Mouse (Mus musculus) gastrocnemius, postnatal 4 days (tissue): Measurements from ENCODE around the gene Exoc6. TPM values are rescaled to one million over a fixed set of nuclear protein-coding genes. Genes with fewer than 3 reads are reported as not detected.
"Not testable (repeated sequence)": the region's sequence is repeated elsewhere in the genome, so short reads cannot be mapped to it uniquely, and the experiment has no call there.

Source experiments
- DNase-seq, 2 experiments: peaks; one replicate each; pipeline ENCODE4 v3.0.0; 2021 to 2022; ENCODE audit warnings: low spot score in 2 of 2, mixed read lengths in 2 of 2
- total RNA-seq, 2 experiments: library from RNA; stranded (reverse); gene quantifications; 2 replicates each; pipeline ENCODE4 v1.2.3; 2021

Exoc6 gene
- total RNA-seq, 2 experiments from 2014 or later: 40.5 to 48.2 TPM

GRCm38 (mm10) chr19:37536426-37536825, 13.8 kb upstream of the Exoc6 start:
- DNase-seq: no peak

DNA sequence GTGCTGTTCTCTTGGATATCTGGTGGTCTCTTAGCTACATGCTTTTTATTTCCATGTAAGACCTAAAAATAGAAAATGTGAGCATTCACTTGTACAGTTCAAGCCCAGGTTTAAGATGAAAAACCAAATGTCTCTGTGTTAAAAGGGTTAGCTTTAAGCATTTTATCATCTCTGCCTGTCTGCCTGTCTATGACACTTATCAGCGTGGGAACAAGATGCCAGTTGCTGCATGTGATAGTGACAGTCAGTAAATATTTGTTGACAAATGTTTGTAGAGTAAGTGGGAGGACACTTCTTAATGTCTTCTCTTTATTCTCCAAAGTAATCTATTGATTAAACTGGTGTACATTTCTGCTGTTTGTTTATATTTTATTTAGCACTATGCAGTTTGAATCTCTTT, 12.5 kb upstream of the Exoc6 start:
- DNase-seq: no peak

GRCm38 (mm10) chr19:37540201-37540600, 10.0 kb upstream of the Exoc6 start:
- no peak for DNase-seq

GRCm38 (mm10) chr19:37543537-37544326, 6.5 kb upstream of the Exoc6 start:
- DNase-seq: no peak

DNA sequence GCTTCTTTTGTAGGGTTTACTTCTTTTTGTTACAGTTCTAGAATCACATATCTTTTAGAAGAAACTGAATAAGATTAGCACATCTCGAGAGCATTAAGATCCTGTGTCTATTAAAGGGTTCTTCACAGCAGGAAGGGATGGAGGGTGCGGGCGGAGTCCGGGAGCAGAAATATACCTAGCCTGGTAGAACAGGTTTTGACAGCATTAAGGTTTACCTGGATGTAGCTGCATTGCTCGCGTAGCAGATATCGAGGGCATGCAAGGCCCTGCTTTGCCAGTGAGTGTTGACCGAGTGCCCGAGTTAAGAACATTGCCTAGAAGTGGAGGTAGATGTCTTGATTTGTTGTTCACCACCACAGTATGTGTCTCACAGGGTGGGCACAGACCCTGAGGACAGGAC, 5.7 kb upstream of the Exoc6 start:
- DNase-seq: no peak

DNA sequence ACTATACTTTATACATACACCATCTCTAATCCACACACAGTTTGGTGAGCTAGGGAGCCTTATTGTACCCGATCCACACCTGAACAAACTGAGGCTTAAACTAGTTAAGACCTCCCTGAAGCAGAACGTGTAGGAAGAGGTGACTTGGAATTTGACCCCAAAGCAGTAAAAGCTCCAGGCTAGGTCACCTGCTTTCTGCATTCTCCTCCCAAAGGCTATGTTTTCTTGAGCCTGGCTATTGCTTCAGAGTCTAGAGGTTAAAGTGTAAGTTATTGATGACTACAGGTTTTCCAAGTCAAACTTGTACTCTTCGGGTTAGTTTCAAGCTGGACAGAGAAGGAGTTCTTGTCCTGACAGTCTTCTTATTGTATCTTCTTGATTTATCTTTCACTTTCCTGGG, 5.0 kb upstream of the Exoc6 start:
- DNase-seq: no peak

GRCm38 (mm10) chr19:37545725-37546124, 4.5 kb upstream of the Exoc6 start:
- no peak for DNase-seq

DNA sequence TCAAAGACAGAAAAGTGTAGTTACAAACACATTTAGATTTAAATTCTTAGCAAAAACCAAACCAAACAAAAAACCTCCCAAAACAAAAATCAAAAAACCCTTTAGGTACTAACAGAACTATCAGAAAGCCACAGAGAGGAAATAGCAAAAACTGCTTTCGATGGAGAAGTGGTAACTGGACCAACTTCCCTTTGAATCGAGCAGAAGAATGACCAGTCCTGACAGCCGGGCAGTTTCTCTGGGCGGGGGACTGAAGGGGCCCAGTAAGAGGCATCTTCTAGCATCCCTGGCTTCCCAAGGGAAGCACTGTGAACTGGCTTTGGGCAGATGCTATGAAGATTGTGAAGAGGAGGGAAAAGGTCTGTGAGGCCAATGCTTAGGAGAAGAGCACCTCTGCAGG, 3.4 kb upstream of the Exoc6 start:
- DNase-seq: no peak

GRCm38 (mm10) chr19:37551040-37551566, 885 bp downstream of the Exoc6 start:
- no peak for DNase-seq

DNA sequence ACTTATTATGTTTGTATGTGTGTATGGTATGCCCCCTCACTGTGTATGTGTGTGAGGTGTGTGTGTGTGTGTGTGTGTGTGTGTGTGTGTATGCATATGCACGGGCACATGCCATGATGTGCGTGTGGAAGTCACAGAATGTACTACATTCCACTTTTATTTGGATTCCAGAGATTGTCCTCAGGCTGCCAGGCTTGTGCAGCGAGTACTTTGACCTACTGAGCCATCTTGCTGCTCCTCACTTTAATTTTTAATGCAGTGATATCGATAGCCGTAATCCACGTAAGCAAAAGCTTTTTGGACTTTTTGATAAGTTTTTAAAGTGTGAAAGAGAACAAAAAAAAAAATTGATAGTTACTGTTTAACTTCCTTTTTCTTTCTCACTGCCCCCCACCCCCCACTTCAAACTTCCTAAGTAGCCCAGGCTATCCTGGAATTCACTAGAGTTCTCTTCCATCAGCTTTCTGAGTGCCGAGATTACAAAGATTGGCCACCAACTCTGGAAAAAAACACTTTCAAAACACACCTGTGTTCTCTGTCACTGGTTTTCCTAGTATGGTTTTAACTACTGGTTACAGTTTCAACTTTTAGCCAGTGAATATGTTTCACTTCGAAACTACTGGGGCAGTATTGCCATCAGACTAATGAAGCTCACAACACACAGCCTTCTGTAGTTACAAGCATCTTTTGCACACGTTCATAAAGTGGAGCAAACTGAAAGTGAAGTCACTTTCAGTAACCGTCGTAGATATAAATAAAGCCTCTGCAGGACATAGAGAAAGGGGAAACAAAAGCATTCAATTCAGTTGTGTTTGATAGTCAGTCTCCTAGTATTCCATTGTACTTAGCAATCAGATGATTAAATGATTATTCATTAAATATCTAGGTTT, 3.4 kb downstream of the Exoc6 start:
- DNase-seq: no peak

- DNase-seq: not testable (repeated sequence)
Measured at GRCm38 (mm10) chr19:37554266-37554650, 4.0 kb downstream of the Exoc6 start.

- no peak for DNase-seq
Measured at GRCm38 (mm10) chr19:37555863-37556566, 5.8 kb downstream of the Exoc6 start.

- DNase-seq: no peak
Measured at GRCm38 (mm10) chr19:37557898-37558297, 7.7 kb downstream of the Exoc6 start.

- DNase-seq: no peak
Measured at GRCm38 (mm10) chr19:37559286-37560079, 9.3 kb downstream of the Exoc6 start.

- DNase-seq: no peak
Measured at GRCm38 (mm10) chr19:37560080-37560427, 9.8 kb downstream of the Exoc6 start.

- DNase-seq: no peak
Measured at GRCm38 (mm10) chr19:37561106-37561892, 11.1 kb downstream of the Exoc6 start.

DNA sequence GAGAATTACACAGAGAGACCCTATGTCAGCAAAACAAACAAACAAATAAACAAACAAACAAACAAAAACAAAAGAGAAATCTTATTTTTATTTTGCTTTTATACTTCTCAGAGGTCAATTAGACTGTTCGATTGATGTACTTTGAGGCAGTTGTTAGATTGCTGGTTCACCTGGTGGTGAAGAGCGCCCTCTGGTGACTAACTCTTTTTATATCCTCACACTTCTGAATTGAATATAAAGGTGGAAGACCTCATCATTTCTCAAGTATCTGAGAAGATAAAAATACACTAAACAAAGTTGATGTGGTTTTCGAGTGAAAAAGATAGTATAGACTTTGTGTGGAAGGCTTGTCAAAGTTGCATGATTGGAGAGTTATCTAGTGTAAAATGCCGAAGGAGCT, 13.5 kb downstream of the Exoc6 start:
- no peak for DNase-seq

- DNase-seq: no peak
Measured at GRCm38 (mm10) chr19:37565806-37566205, 15.6 kb downstream of the Exoc6 start.

- DNase-seq: no peak
Measured at GRCm38 (mm10) chr19:37569186-37569754, 19.1 kb downstream of the Exoc6 start.
